Mouse (Mus musculus): ENCODE data around the gene Slc22a14. TPM values are rescaled to one million over a fixed set of nuclear protein-coding genes. Genes with fewer than 3 reads are reported as not detected.

Slc22a14 gene
- total and polyA plus RNA-seq, 3 experiments = not detected

- H3K4me1 ChIP-seq (ENCODE audit: control insufficient read depth in 1 of 2, insufficient read depth in 2 of 2, low read length in 2 of 2) = no peaks in the 10 kb centered on the region
- H3K79me2 ChIP-seq (ENCODE audit: control insufficient read depth, insufficient read depth, low read length, poor library complexity) = no peaks in the 10 kb centered on the region
- no peak overlapping the region for H3K4me3 ChIP-seq (ENCODE audit: control insufficient read depth in 1 of 2, insufficient read depth in 1 of 2, low read depth in 2 of 2, low read length in 2 of 2)
- H3K9ac ChIP-seq (ENCODE audit: control insufficient read depth, low read depth, low read length, poor library complexity, severe bottlenecking) = no peak overlapping the region
- TF ChIP-seq ZC3H11A (IDR thresholded peaks at IDR 0.05; ENCODE audit: low read depth, low read length) = peak; percentile 27; the same call in 1 of the 2 replicates
- peak; percentile 47 for TF ChIP-seq RAD21 (IDR thresholded peaks at IDR 0.05; ENCODE audit: low read depth, low read length)
- peak; percentile 77 to 89 (median 80) for TF ChIP-seq CTCF (IDR thresholded peaks at IDR 0.05 in 2 of 3, conservative IDR thresholded peaks at IDR 0.05 in 1 of 3; ENCODE audit: control insufficient read depth in 1 of 3, insufficient read depth in 1 of 3, low read depth in 2 of 3, low read length in 3 of 3, poor library complexity in 1 of 3, severe bottlenecking in 1 of 3)
- no peak for TF ChIP-seq NRF1 (IDR thresholded peaks at IDR 0.05; ENCODE audit: insufficient read depth, low read depth, low read length, poor library complexity, severe bottlenecking)
- TF ChIP-seq SMC3 (IDR thresholded peaks at IDR 0.05; ENCODE audit: low read depth, low read length) = peak; percentile 54
- no peaks in the 10 kb centered on the region for H3K9me3 ChIP-seq (replicated peaks; ENCODE audit: insufficient read depth, low read length)
- no peaks in the 10 kb centered on the region for H3K36me3 ChIP-seq (ENCODE audit: control insufficient read depth in 1 of 2, insufficient read depth in 2 of 2, low read length in 2 of 2)
- peak; percentile 40 for DNase-seq (ENCODE audit: low read depth, low spot score)
- H3K27me3 ChIP-seq (ENCODE audit: control insufficient read depth in 1 of 2, insufficient read depth in 2 of 2, low read length in 2 of 2) = no peaks in the 10 kb centered on the region
- no peak overlapping the region for H3K27ac ChIP-seq (ENCODE audit: control insufficient read depth, low read depth, low read length)
These were observed 173.0 kb downstream of the Slc22a14 start for GRCm38 (mm10) chr9:119192202-119192990.

GRCm38 (mm10) chr9:119181241-119181728, 184.1 kb downstream of the Slc22a14 start:
- 0 out of 4 replicates have a peak, but pooled peaks cover 0 to 1% of the 10 kb centered on the region in 2 experiments for H3K27me3 ChIP-seq (ENCODE audit: control insufficient read depth in 1 of 2, insufficient read depth in 2 of 2, low read length in 2 of 2)
- H3K9me3 ChIP-seq (replicated peaks; ENCODE audit: insufficient read depth, low read length) = no peaks in the 10 kb centered on the region
- peaks cover 0 to 11% of the 10 kb centered on the region in 2 experiments; a peak in 2 of 4 replicates for H3K4me1 ChIP-seq (ENCODE audit: control insufficient read depth in 1 of 2, insufficient read depth in 2 of 2, low read length in 2 of 2)
- TF ChIP-seq TCF12 (IDR thresholded peaks at IDR 0.05; ENCODE audit: low read depth, low read length) (no peak), RAD21 (IDR thresholded peaks at IDR 0.05; ENCODE audit: low read depth, low read length) (no peak), E2F4 (IDR thresholded peaks at IDR 0.05; ENCODE audit: borderline replicate concordance, low read depth, low read length) (no peak), ZKSCAN1 (IDR thresholded peaks at IDR 0.05; ENCODE audit: low read depth, low read length) (no peak), USF2 (IDR thresholded peaks at IDR 0.05; ENCODE audit: borderline replicate concordance in 1 of 2, insufficient read depth in 1 of 2, low read depth in 1 of 2, low read length in 2 of 2) (no peak), USF1 (IDR thresholded peaks at IDR 0.05; ENCODE audit: low read depth, low read length) (no peak), MYB (IDR thresholded peaks at IDR 0.05; ENCODE audit: low read depth, low read length) (no peak), UBTF (IDR thresholded peaks at IDR 0.05; ENCODE audit: borderline replicate concordance, insufficient read depth, low read depth, low read length) (no peak), NRF1 (IDR thresholded peaks at IDR 0.05; ENCODE audit: insufficient read depth, low read depth, low read length, poor library complexity, severe bottlenecking) (no peak), SMC3 (IDR thresholded peaks at IDR 0.05; ENCODE audit: low read depth, low read length) (no peak), ZNF384 (IDR thresholded peaks at IDR 0.05; ENCODE audit: low read depth, low read length) (no peak), ZC3H11A (IDR thresholded peaks at IDR 0.05; ENCODE audit: low read depth, low read length) (no peak), NELFE (IDR thresholded peaks at IDR 0.05; ENCODE audit: low read depth, low read length) (no peak), MAFK (IDR thresholded peaks at IDR 0.05; ENCODE audit: borderline replicate concordance, low read depth, low read length) (no peak)
- H3K9ac ChIP-seq (ENCODE audit: control insufficient read depth, low read depth, low read length, poor library complexity, severe bottlenecking) = no peak overlapping the region
- H3K79me2 ChIP-seq (ENCODE audit: control insufficient read depth, insufficient read depth, low read length, poor library complexity) = no peaks in the 10 kb centered on the region
- H3K4me3 ChIP-seq (ENCODE audit: control insufficient read depth in 1 of 2, insufficient read depth in 1 of 2, low read depth in 2 of 2, low read length in 2 of 2) = no peak overlapping the region
- DNase-seq (ENCODE audit: low read depth, low spot score) = no peak
- H3K36me3 ChIP-seq (ENCODE audit: control insufficient read depth in 1 of 2, insufficient read depth in 2 of 2, low read length in 2 of 2) = no peaks in the 10 kb centered on the region
- no peak overlapping the region for H3K27ac ChIP-seq (ENCODE audit: control insufficient read depth, low read depth, low read length)
